Mouse (Mus musculus) liver, embryonic 14.5 days (tissue): ENCODE results near the gene Pom121l2. TPM values are rescaled to one million over a fixed set of nuclear protein-coding genes. Genes with fewer than 3 reads are reported as not detected.

Experiments
- ATAC-seq: fragments of 200-750 bp; cut with Nextera tagmentation; 2 replicates; pipeline ENCODE4 v1.8.0; 2017; ENCODE audit warnings: moderate number of reproducible peaks, mild to moderate bottlenecking, moderate library complexity; ENCODE audit not compliant: insufficient read depth
- DNase-seq, 3 experiments: peaks; one replicate each; pipeline ENCODE4 v3.0.0-alpha.2; 2012 to 2013; ENCODE audit warnings: low read depth in 3 of 3, low spot score in 3 of 3
- H3K27ac ChIP-seq: fragments of 300-500 bp; sonication (generic); 2 replicates; pipeline ENCODE4 v1.5.1; 2014; ENCODE audit warnings: moderate library complexity, mild to moderate bottlenecking, control low read depth, inconsistent platforms
- H3K27me3 ChIP-seq: fragments of 300-500 bp; sonication (generic); 2 replicates; pipeline ENCODE4 v1.6.1; 2014; ENCODE audit warnings: mild to moderate bottlenecking, low read length, moderate library complexity; ENCODE audit not compliant: control insufficient read depth, insufficient read depth
- H3K36me3 ChIP-seq: fragments of 300-500 bp; sonication (generic); replicated peaks from 2 replicates; pipeline ENCODE4 v1.6.1; 2014; ENCODE audit warnings: low read depth; ENCODE audit not compliant: control insufficient read depth, insufficient read depth
- H3K4me1 ChIP-seq, 2 experiments: fragments of 200-500 bp in 1 of 2; fragments of 300-500 bp in 1 of 2; sonication (generic) in 1 of 2; replicated peaks; 2 replicates each; pipeline ENCODE4 v1.6.1; 2012 to 2014; ENCODE audit warnings: antibody characterized with exemption in 1 of 2, inconsistent platforms in 1 of 2, low read length in 1 of 2; ENCODE audit not compliant: control insufficient read depth in 2 of 2, insufficient read depth in 2 of 2
- H3K4me2 ChIP-seq: fragments of 300-500 bp; sonication (generic); 2 replicates; pipeline ENCODE4 v1.6.1; 2014; ENCODE audit warnings: low read depth, mild to moderate bottlenecking, control low read depth, moderate library complexity
- H3K4me3 ChIP-seq, 2 experiments: fragments of 200-500 bp in 1 of 2; fragments of 300-500 bp in 1 of 2; sonication (generic) in 1 of 2; 2 replicates each; pipeline ENCODE4 v1.5.1; 2012 to 2014; ENCODE audit warnings: low read depth in 2 of 2, low read length in 2 of 2, mild to moderate bottlenecking in 2 of 2, control low read depth in 1 of 2, inconsistent platforms in 1 of 2, moderate library complexity in 1 of 2; ENCODE audit not compliant: insufficient read depth in 1 of 2
- H3K9ac ChIP-seq: fragments of 300-500 bp; sonication (generic); replicated peaks from 2 replicates; pipeline ENCODE4 v1.6.1; 2014; ENCODE audit warnings: mild to moderate bottlenecking, control low read depth, moderate library complexity
- H3K9me3 ChIP-seq: fragments of 300-500 bp; sonication (generic); 2 replicates; pipeline ENCODE4 v1.6.1; 2016; ENCODE audit warnings: low read length, mixed read lengths; ENCODE audit not compliant: control insufficient read depth
- CTCF ChIP-seq: IDR thresholded peaks from 2 replicates; pipeline ENCODE4 v1.5.1; 2016; ENCODE audit warnings: antibody characterized with exemption, low read depth, control low read depth
- EP300 ChIP-seq: IDR thresholded peaks from 2 replicates; pipeline ENCODE4 v1.6.1; 2016; ENCODE audit warnings: antibody characterized with exemption, low read depth
- WGBS: fragments of 180-500 bp; shearing (Covaris S2); extraction: QIAGEN DNeasy Blood & Tissue Kit; methylation state at CpG from one replicate; pipeline ENCODE4 v1.1.7; 2014; ENCODE audit not compliant: insufficient replicate concordance; 5-methylcytosine and 5-hydroxymethylcytosine counted together
- polyA plus RNA-seq, 2 experiments: library from polyadenylated mRNA; depleted of rRNA in 1 of 2; stranded (reverse) in 1 of 2; unstranded in 1 of 2; fragments of >200 nt; fragmentation: Nextera tagmentation in 1 of 2; extraction: Ambion mirVana in 1 of 2; gene quantifications; 2 replicates each; pipeline versions ENCODE4 v1.2.1 to v1.2.3; 2012 to 2014

The Pom121l2 gene
- polyA plus RNA-seq, 2 experiments = not detected

GRCm38 (mm10) chr13:21935833-21936232, 45.2 kb upstream of the Pom121l2 start:
- Histone ChIP-seq H3K4me3 (peak overlapping the region; percentile 28 to 73), H3K27ac (no peak overlapping the region), H3K4me1 (peaks cover 13 to 25% of the 10 kb centered on the region in 2 experiments), H3K27me3 (no peaks in the 10 kb centered on the region), H3K9ac (peak overlapping the region; percentile 19), H3K36me3 (no peaks in the 10 kb centered on the region), H3K9me3 (no peaks in the 10 kb centered on the region), H3K4me2 (peak overlapping the region; percentile 60)
- no peak for TF ChIP-seq EP300
- TF ChIP-seq CTCF = no peak
- no peak for ATAC-seq
- 2% methylated on average over 7 of the region's 7 CpGs for WGBS
- DNase-seq = peak in 1 of 3 experiments; percentile 68

GRCm38 (mm10) chr13:21936968-21937367, 44.0 kb upstream of the Pom121l2 start:
- Histone ChIP-seq H3K27ac (no peak overlapping the region; the same call in none of the 2 replicates), H3K27me3 (no peaks in the 10 kb centered on the region), H3K4me3 (peak overlapping the region; percentile 56 to 79), H3K9ac (peak overlapping the region; percentile 59), H3K9me3 (no peaks in the 10 kb centered on the region), H3K36me3 (no peaks in the 10 kb centered on the region), H3K4me1 (peaks cover 13 to 26% of the 10 kb centered on the region in 2 experiments), H3K4me2 (peak overlapping the region; percentile 60)
- TF ChIP-seq CTCF (peak; percentile 37), EP300 (no peak)
- peak; percentile 80 to 86 (median 82) for DNase-seq
- WGBS = under 1% methylated on average over 17 of the region's 17 CpGs
- peak; percentile 79 for ATAC-seq

GRCm38 (mm10) chr13:21940213-21940612, 40.8 kb upstream of the Pom121l2 start:
- Histone ChIP-seq H3K4me2 (peak overlapping the region; percentile 82), H3K9ac (peak overlapping the region; percentile 64), H3K36me3 (no peaks in the 10 kb centered on the region), H3K27me3 (no peaks in the 10 kb centered on the region), H3K4me1 (peaks cover 6 to 18% of the 10 kb centered on the region in 2 experiments), H3K9me3 (no peaks in the 10 kb centered on the region), H3K4me3 (peak overlapping the region; percentile 61 to 64), H3K27ac (no peak overlapping the region)
- WGBS = under 1% methylated on average over 19 of the region's 19 CpGs
- TF ChIP-seq EP300 = 0 out of 2 replicates have a peak, but pooled peaks have one; percentile 5
- TF ChIP-seq CTCF = no peak
- DNase-seq (peak; percentile 81 to 92 (median 83)), ATAC-seq (peak; percentile 69)

- Histone ChIP-seq H3K4me2 (peak overlapping the region; percentile 82), H3K4me3 (peak overlapping the region; percentile 64 to 69), H3K27me3 (no peaks in the 10 kb centered on the region), H3K4me1 (peaks cover 6 to 20% of the 10 kb centered on the region in 2 experiments), H3K36me3 (no peaks in the 10 kb centered on the region), H3K27ac (no peak overlapping the region), H3K9ac (peak overlapping the region; percentile 64), H3K9me3 (no peaks in the 10 kb centered on the region)
- under 1% methylated on average over 16 of the region's 16 CpGs for WGBS
- peak; percentile 57 for ATAC-seq
- TF ChIP-seq EP300 (no peak), CTCF (no peak)
- peak in 2 of 3 experiments; percentile 52 to 63 for DNase-seq
These were observed 40.1 kb upstream of the Pom121l2 start for GRCm38 (mm10) chr13:21940811-21941321.

- no peak for DNase-seq
- no peak overlapping the region for H3K9ac ChIP-seq
- H3K4me3 ChIP-seq = no peak overlapping the region
- 62% methylated on average over 1 of the region's 1 CpGs for WGBS
- H3K27me3 ChIP-seq = no peaks in the 10 kb centered on the region
- no peak for ATAC-seq
- H3K4me2 ChIP-seq = no peak overlapping the region
- no peak overlapping the region for H3K27ac ChIP-seq
- no peaks in the 10 kb centered on the region for H3K36me3 ChIP-seq
- TF ChIP-seq EP300 (no peak), CTCF (no peak)
- peaks cover 0 to 6% of the 10 kb centered on the region in 2 experiments; a peak in 2 of 4 replicates for H3K4me1 ChIP-seq
- no peaks in the 10 kb centered on the region for H3K9me3 ChIP-seq
These were observed 37.4 kb upstream of the Pom121l2 start for GRCm38 (mm10) chr13:21943644-21944043.
